In the genomic region with DNA sequence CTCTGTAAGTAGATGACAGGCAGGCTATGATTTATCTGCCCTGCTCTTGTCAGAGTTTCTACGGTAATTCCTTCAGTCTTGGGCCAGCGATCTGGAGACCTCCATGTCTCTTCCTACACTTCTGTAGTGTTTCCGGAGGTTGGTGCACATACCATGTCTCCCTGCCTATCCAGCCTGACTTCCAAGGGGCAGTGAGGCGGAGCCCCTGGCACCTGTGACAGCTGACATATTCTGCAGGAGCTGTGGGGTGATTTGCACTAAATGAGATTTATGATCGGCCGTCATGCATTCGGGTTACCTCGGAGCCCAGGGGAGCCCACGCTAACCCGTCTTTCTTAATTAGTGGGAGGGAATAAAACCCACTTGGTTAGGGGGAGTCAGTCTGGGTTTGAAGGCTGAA, we compare ENCODE assay signal across 14 mouse cellular contexts. TPM values are rescaled to one million over a fixed set of nuclear protein-coding genes. Genes with fewer than 3 reads are reported as not detected.
"Had no signal": no experiment of that assay in that cellular context is flagged by ENCODE, and none has a peak within 500 bp of the region (broad histone marks: within the 10 kb centered on the region; RNA-seq: fewer than 3 reads in every experiment).

No protein-coding gene starts in this region.

- H3K27me3 ChIP-seq: limb, embryonic 15.5 days; neural tube, embryonic 13.5 days had no signal

- H3K36me3 ChIP-seq: limb, embryonic 15.5 days; liver, embryonic 12.5 days; neural tube, embryonic 13.5 days had no signal

- DNase-seq: kidney, adult 8-10 months; layer of hippocampus, adult 9-11 months; layer of hippocampus, postnatal 36 days; lung, embryonic 14.5 days; lung, postnatal 10 days; thymus, postnatal 4 days had no signal

- H3K9me3 ChIP-seq: limb, embryonic 15.5 days; liver, embryonic 12.5 days; megakaryocyte, embryonic 14.5 days; neural tube, embryonic 13.5 days had no signal

- H3K9ac ChIP-seq: limb, embryonic 15.5 days; liver, embryonic 12.5 days; lung, embryonic 14.5 days; neural tube, embryonic 13.5 days had no signal

- H3K4me3 ChIP-seq: limb, embryonic 15.5 days; liver, embryonic 12.5 days; megakaryocyte, embryonic 14.5 days; neural tube, embryonic 13.5 days had no signal

- H3K4me1 ChIP-seq: megakaryocyte, embryonic 14.5 days had no signal

- ATAC-seq: intestine, embryonic 16.5 days; liver, embryonic 12.5 days had no signal

- H3K4me2 ChIP-seq: limb, embryonic 15.5 days; liver, embryonic 12.5 days; lung, embryonic 14.5 days; midbrain, embryonic 11.5 days; neural tube, embryonic 13.5 days had no signal

- H3K27ac ChIP-seq: limb, embryonic 15.5 days; macrophage; neural tube, embryonic 13.5 days; stomach, postnatal 0 days had no signal

RNA-seq across cellular contexts. Expression of a gene that starts 49.7 kb away (rescaled TPM):
- polyA plus RNA-seq: macrophage had no signal
